Mouse (Mus musculus) spleen, postnatal 4 days (tissue): ENCODE results near the gene Tktl1.
"Not testable (repeated sequence)": the region's sequence is repeated elsewhere in the genome, so short reads cannot be mapped to it uniquely, and the experiment has no call there.

Experiments
- DNase-seq, 2 experiments: peaks; one replicate each; pipeline ENCODE4 v3.0.0; 2022; ENCODE audit warnings: low spot score in 2 of 2

The Tktl1 gene

DNA sequence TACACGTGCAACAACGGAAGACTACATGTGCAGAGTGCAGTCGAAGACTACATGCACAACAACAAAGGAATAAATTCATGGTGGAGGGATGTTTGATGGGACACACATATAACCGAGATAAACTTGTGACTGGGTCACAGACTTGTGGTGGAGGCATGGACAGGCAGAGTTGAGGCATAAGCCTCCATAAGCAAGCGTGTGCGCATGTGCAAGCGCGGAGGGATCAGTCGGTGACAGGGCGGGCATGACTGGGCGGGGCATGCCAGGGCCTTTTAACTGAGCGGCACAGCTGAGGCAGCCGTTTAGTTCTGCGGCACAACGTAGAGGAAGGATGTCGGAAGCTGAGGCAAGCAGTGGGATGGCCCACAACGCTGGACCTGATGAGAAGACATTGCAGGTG, at the start of gene Tktl1:
Gene Tktl1 (plus strand): TSS at position 301 of the 400 bp plus-strand sequence.
- DNase-seq, result no peak

DNA sequence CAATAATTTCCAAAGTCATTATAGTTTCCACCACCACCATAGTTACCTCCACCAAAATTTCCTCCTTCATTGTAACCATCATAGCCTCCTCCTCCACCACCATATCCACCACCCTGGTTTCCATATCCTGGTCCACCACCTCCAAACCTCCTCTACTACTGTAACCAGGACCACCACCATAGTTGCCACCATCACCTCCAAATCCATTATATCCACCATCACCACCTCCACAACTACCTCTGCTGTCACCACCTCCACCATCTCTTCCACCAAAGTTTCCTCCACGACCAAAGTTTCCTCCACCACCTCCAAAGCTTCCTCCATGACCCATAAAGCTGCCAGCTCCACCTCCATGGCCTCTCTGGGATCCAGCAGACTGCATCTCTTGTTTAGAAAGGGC, 41.8 kb upstream of the Tktl1 start, which contains the start of gene Mecp2:
Gene Mecp2 (minus strand): TSS at position 101 of the 400 bp plus-strand sequence.
- not testable (repeated sequence) for DNase-seq

DNA sequence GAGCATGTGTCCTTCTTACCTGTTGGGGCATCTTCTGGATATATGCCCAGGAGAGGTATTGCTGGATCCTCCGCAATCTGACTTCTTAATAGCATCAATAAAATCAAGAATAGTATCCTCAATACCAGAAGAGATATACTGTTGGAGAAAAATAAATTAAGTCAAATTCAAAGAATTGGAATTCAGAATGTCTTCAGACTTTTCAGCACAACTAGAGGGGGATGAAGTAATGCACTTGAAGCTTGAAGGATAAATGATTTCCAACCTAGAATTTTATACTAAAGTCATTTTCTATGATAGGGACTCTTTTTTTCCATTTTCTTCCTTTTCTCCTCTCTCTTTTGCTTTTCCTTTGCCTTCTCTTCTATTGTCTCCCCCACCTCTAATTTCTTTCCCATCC, 9.3 kb upstream of the Tktl1 start, which contains the start of gene Tex28:
Gene Tex28 (minus strand): TSS at position 101 of the 400 bp plus-strand sequence.
- DNase-seq, result no peak

DNA sequence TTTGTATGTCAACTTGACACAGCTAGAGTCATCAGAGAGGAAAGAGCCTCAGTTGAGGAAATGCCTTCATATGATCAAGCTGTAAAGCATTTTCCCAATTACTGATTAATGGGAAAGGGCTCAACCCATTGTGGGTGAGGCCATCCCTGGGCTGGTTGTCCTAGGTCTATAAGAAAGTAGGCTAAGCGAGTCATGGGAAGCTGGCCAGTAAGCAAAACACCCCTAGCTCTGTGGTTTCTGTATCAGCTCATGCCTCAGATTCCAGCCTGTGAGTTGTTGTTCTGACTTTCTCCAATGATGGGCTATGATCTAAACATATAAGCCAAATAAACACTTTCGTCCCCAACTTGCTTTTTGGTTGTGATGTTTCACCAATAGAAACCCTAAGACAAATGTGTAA, 26.5 kb downstream of the Tktl1 start:
- DNase-seq, result no peak

DNA sequence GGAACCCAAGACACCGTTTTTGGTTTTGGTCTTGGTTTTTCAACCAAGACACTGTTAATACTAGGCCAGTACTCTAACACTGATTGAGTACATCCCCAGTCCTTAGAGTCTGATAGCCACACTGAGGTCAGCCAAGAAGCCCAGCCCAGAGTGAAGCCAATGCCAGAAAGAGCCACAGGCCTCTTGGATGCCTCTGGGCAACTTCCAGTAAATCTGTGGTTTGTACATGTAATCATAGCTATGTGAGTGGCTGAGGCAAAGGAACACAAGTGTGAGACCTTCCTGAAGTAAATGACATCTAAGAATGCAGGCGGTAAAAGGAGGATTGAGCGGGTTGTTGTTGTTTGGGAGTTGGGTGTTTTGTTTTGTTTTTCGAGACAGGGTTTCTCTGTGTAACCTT, 41.4 kb downstream of the Tktl1 start:
- no peak for DNase-seq

DNA sequence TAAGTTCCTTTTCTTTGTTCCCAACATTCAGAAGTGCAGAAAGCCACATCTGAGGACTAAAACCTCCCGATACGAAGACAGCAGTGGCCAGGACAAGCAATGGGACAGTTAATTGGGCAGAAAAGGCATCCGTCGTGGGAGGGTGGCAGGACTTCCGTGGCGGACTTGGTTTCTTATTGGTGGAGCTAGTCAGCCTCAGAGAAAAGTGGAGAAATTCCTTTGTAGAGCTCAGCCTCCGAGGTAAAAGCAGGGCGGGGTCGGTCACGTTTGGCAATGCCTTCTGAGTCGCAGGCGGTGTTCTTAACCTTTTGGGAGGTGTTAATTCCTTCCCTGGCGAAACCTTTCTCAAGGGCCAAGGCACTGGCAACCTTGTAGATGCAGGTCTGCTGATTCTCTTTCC, 42.4 kb downstream of the Tktl1 start:
- DNase-seq, result no peak

DNA sequence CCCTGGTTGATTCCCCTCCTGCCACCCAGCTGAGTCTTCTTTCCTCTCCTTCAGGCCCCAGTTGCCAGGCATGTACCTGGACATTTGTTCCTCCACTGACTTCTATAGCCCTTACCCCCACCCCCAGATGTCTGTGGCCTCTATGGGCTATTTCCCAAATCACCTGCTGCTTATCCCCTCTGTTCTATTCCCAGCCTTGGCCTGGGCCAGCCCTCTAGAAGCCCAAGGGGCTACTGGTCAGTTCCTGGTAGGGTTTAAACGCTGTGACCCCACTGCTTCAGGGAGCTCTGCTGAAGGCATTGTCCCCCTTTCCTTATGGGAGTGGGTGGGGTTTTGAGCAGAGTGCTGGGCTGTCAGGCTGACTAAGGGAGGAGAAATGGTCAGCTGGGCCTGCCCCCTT, 43.0 kb downstream of the Tktl1 start:
- not testable (repeated sequence) for DNase-seq

DNA sequence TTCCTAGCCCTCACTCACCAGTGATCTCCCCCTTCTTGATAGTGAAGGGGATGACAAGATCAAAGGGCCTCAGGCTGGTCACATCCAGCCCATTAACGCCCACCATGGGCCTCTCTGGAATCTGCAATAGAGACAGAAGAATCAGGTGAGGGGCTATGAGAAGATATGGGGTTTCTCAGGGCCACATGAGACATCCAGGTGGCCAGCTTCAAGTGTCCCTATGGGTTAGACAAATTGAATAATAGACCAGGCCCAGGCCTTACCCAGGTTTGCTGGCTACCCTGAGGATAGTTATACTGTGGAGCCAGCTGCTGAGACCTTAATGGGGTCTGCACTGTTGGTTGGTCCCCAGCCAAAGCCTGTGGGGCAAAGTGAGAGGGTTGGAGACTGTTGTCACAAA, 53.0 kb downstream of the Tktl1 start:
- no peak for DNase-seq

DNA sequence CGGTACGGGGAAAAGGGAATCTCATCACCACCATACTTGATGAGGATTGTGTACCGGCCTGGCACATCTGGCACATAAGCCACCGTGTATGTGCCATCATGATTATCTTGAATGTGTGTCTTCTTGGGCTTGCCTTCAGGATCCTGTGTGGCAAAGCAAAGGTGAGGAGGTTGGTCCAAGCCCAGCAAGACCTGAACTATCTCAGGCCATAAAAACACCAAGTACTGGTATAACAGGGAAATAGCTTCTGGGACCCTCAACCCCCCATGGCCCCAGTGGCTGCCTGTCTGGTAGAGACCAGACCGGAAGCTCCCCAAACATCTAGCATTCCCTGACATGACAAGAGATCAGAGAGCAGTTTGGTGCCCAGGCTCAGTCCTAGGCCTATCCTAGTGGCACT, 56.1 kb downstream of the Tktl1 start:
- DNase-seq, result no peak

DNA sequence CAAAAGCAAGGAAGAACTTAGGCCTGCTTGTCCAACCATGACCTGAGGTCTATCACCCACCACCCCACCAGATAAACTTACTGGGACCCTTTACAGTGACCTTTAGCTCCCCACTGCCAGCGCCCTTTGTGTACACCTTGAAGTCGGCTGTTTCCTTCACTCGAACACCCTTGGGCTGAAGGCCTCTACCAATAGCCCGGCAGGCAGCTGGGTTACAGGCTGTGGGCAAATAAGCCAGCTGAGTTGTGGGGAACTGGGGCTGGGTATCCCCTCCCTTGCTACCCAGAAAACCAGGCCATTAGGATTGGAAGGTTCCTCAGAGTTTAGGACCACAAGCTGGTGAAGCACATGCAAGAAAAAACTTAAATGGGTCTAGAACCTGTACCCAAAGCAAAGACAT, 63.3 kb downstream of the Tktl1 start:
- DNase-seq, result no peak

DNA sequence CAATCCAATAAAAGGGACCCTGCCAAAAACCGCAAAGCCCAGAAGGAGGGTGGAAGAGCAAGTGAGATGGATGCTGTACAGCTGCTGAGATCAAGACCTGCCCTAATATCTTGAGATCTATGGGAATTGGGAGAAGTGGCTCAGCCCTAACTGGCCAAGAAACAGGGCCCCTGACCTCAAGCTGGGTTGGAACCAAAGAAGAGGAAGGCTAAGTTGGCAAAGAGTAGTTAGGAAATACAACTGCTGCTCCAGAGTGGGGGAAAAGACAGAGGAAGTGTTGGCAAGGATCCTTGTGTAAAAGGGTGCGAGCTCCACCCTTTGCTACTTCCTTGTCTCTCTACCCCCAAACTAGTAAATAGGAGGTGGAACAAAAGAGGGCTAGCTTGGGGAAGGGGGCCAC, 66.3 kb downstream of the Tktl1 start:
- peak in 1 of 2 experiments; percentile 15 for DNase-seq

DNA sequence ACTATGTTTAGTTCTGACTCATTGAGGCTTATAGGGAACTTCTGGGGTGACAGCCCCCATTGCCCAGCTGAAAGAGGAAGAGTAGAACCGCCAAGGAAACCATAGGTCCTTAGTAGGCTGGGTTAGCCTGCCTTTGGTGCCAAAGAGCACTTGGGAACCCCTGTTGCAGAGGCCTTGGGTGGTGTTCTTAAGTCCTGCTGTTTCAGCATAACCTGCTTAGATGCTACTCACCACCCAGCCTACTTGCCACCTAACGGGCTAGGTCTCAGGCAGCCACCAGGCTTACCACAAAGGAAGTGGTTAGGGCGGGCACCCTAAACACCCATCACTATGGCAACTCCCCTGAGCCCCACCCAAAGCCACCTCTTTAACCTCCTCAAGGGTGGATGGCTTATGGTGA, 66.7 kb downstream of the Tktl1 start:
- peak; percentile 62 to 77 for DNase-seq

DNA sequence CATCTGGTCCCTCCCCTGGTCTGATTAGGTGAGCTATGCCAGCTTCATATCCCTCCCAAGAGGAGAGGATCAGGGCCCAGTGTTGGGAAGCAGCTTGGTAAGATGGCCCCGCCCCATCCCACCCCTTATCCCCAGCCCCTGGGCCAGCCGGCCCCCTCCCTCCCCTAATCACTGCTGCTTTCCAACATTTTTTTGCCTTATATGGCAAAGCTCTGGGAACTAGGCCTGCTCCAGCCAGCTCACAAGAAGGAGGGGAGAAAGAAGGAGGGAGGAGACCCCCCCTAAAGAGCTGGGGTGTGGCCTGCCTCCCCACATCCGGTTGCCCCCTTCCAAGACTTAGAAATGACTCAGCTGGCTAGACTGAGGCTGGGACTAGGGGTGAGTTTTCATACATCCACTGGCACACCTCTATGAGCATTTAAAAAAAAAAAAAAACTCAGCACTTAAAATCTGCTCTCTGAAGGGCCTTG, 67.6 kb downstream of the Tktl1 start:
- peak in 1 of 2 experiments; percentile 30 for DNase-seq

DNA sequence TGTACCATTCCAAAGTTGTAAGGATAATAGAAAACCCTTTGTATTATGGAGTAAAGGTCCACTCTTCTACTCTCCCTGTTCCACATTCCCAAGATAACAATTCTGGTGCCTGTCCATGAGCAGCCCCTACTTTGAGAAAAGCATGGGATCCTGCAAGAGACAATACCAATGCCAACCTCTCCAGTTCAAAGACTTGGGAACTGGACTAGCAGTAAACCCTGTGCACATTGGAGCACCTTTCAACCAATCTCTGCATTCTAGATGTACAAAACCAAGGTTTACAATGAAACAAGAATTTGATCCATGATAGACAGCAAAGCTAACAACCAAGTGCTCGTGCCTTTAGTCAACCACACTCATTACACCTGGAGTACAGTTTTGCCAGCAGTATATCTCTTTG, 68.0 kb downstream of the Tktl1 start:
- no peak for DNase-seq

DNA sequence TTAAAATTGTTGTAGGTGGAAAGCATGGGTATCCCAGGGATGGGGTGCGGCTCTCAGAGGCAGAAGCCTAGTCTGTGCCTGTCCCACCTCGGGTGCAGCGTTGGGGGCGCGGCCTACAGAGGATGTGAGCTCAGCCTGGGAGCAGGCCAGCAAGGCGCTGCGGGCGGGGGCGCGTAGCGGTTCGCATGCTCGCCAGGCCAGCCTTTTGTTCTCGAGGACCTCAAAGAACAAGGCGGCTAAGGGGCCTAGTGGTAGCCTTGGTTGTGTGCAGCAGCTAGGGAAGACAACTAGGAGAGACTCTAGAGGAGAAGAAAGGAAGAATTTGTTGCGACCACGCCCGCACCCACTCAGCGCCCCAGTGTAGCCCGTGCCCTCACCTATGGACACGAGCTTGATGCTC, 68.6 kb downstream of the Tktl1 start:
- DNase-seq, result peak; percentile 69 to 83

DNA sequence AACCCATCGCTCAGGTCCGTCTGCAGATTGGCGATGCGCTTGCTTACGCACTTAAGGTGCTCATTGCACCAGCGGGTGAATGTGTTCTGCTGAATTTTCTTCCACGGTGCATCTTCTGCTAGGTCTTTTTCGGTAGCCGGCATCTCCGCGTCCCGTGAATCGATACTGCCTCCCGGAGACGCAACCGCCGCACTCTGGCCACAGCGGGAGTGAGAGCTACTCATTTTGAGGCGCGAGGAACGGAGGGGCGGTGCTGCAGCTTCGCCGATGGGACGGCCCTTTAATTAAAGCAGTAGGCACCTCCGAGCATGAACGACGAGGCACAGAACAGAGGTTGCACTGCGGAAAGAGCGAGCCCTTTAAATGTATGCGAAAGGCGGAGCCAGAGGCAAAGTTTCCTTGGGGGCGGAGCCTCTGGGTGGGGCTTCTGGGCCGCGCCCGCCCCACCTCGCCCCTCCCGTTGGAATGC, 69.2 kb downstream of the Tktl1 start:
- DNase-seq, result peak; percentile 80 to 84

DNA sequence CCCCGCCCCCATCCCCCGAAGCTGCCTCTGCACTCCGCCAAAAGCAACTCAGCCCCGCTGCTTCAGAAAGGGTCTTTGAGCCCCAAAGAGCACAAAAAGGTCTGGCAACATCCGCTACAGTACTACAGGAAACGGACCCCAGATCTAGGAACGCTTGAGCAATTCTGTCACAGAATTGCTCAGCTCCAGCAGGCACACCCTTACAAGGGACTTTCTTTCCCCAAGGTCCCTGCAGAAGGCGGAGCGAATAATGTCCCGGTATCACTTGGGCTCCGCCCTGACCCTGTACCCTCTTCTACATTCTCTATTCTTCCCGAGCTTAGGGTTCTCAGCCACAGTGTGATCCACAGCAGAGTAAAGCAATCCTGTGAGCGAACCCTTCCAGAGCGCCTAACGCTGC, 69.6 kb downstream of the Tktl1 start:
- DNase-seq, result peak in 1 of 2 experiments; percentile 24

DNA sequence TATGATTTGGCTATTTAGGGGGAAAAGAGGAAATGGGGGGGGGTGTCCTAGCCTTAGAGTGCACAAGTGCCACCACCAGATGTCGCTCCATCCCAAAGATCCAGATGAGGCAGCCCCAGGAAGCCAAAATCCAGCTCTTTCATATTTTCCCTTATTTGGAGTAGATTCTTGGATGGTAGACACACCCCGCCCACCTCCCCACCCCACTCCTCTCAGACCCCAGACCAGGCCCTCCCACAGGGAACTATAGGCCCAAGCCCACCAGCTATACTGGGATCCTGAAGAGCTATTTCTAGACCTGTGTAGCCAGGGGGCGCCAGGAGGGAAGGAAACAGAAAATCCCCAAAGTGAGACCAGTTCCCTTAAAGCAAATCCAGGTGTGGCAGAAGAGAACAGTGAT, 71.6 kb downstream of the Tktl1 start:
- peak; percentile 42 to 80 for DNase-seq

DNA sequence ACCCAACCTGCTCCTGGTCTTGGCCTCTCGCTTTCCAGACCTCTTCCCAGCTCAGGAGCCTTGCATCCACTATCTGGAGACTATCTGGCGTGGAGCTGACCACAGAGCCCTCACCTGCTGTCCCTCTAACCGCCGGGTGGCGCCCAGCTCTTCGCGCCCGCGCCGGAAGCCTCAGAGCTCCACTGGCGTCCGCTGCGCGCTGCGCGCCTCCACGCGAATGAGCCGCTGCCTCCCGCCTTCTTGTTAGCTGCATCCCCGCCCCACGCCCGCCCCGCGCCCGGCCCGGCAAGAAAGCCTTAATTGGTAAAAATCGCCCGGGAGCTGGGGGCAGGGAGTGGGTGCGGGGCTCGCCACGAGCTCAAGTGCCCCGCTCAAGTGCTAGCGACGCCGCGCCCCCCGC, 72.6 kb downstream of the Tktl1 start, which contains the start of gene Flna:
Gene Flna (minus strand): TSS at position 206 of the 400 bp plus-strand sequence.
- DNase-seq, result peak; percentile 58 to 83

DNA sequence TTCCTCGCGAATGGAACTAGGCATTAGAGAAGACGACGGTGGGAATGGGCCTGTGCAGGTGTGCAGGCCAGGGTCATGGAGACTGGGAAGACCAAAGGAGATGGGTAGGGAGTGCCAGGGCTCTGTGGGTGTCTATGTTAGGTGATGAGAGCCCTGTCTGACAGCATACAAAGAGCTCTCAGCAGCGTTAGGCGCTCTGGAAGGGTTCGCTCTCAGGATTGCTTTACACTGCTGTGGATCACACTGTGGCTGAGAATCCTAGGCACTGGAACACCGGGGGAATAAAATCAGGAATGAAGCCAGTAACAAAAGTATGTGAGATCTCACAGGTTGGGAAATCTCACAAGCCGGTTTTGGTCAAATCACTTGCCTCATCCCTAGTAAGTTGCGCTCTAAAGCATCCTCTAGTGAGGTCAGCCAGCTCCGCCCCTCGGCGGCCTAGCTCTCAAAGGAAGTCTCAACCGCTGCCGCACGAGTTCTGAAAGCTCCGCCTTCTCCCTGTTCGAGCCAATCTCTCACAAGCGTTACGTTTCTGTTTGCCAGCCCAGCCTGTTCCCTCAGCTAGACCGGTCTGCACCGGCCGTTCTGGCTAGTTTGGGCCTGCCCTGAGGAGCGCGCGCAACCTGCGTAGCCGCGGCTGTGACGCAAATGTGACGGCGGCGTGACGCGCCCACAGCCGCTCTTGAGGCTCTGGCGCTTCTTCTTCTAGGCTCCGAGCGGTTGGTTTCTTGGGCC, 77.3 kb downstream of the Tktl1 start, which contains the start of gene Emd:
Gene Emd (plus strand): TSS at position 535 of the 735 bp plus-strand sequence.
- DNase-seq, result peak; percentile 86 to 90

DNA sequence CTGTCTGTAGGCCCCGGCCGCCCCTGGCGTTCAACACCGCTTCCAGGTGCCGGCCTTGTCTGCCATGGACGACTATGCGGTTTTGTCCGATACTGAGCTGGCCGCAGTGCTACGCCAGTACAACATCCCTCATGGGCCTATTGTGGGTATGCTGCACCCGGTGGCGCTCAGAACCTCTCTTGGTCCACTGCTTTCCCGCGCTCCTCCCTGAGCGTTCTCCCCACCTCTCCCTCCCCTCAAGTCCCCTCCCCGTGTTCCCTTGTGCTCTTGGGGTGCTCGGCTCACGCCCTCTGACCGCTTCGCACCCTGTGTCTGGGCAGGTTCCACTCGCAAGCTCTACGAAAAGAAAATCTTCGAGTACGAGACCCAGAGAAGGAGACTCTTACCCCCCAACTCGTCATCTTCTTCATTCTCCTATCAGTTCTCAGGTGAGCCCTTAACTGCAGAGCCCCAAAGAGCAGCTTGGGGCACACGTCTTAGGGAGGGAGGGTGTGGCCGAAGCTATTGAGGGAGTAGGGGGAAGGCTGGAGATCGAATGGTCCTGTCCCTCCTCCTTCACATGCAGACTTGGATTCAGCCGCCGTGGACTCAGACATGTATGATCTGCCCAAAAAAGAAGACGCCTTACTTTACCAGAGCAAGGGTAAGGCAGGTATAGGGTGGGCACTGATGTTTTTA, 78.0 kb downstream of the Tktl1 start:
- DNase-seq, result no peak

DNA sequence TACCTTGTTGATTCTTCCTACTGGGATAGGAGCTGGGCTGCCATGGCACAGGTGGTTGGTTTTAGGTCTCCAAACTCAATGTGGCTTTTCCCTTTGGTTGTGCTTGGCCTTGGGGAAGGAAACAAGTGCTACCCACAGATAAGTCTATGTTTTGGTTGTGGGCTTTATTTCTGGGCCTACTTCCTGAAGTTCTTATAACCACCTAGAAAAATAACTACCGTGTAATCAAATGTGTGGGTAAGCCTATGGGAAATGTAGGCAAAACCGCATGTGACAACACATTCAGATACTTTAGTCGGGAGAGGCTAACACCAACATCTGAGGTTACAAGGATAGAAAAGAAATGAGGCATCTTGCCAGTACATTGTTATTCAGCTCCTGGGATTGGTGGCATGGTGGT, 80.7 kb downstream of the Tktl1 start:
- no peak for DNase-seq
